Mouse (Mus musculus): ENCODE data around the gene Myh2.
A peak's percentile ranks its signal among the peaks of the same experiment; 100 is the strongest.

The Myh2 gene

GRCm38 (mm10) chr11:67153123-67153522 lies 17.7 kb upstream of the Myh2 start:
- peak in 1 of 2 experiments; percentile 6 for DNase-seq

DNA sequence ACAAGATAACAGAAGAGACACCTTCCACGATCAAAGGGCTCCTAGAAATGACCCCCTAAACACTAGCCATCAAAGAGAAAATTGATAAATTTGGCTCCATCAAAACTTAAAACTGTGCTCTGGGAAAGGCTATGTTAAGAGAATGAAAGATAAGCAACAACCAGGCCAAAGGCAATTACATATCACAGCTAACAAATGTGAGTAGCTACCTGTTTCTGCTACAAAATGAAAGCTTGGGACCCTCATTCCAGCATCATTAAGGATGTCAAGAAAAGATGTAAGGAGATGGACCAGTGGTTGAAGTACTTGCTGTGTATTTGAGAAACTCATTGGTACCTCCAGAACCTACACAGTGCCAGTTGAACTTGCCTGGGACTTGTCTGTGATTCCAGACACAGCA lies 17.0 kb upstream of the Myh2 start:
- no peak for DNase-seq

DNA sequence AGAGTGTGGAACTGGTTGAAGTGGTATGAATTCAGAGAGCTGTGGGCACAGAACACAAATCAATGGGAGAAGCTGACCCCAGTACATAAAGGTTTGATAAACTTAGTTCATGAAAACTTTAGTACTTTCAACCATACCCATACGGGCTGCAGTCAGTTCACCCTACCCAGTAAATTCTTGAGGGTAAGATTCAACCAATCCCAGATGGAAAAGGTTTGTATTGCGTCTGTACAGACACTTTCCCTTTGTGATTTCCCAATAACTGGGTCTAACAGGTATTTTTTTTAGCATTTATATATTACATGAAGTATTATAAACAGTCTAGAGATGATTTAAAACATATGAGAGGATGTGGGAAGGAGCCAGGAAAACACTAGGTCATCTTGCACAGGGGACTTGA lies 15.2 kb upstream of the Myh2 start:
- no peak for DNase-seq

GRCm38 (mm10) chr11:67160131-67160530 lies 10.7 kb upstream of the Myh2 start:
- no peak for DNase-seq

GRCm38 (mm10) chr11:67163701-67164100 lies 7.1 kb upstream of the Myh2 start:
- no peak for DNase-seq

DNA sequence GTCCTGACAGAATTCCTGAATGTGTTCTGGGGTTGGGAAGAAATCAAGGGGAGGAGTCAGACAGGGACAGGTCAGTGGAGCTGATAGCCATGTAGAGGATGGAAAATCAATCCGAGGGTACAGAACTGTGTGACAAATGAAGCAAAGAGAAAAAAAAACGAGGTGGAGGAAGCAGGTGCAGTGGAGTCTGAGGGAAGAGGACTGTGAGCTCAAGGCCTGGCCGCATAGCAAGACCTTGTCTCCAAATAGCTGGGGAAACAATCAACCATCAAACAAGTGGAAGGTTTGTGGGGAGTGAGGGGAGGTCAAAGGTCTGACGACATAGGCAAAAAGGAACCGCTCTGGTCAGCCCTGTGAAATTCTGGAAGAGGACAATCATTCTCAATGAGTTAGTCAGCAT lies 6.0 kb upstream of the Myh2 start:
- no peak for DNase-seq

GRCm38 (mm10) chr11:67169301-67169700 lies 1.5 kb upstream of the Myh2 start:
- DNase-seq = no peak

DNA sequence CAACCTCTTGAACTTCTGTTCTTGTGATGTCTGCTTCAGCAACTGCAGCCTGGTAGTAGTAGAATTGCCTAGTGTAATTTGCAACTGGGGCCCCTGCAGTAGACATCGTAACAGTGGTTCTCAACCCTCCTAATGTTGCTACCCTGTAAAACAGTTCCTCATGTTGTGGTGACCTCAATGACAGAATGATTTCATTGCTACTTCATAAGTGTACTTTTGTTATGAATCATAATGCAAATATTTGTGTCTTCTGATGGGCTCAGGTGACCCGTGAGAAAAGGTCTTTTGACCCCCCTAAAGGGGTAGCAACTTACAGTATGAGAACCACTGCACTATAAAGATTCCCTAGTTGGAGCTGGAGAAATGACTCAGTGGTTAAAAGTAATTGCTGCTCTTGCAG lies 1.6 kb downstream of the Myh2 start:
- no peak for DNase-seq

DNA sequence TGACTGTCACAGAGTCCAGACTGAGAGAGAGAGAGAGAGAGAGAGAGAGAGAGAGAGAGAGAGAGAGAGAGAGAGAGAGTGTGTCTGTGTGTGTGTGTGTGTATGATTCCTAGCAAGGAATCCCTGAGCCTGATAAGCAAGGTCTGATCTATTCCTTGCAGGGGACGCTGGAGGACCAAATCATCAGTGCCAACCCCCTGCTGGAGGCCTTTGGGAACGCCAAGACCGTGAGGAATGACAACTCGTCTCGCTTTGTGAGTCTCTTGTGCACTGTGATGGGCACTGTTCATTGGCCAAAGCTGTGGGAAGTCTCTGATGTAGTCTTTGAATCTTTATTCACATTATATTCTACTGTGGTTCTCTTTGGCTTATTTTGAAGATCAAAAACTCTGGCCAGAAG lies 5.5 kb downstream of the Myh2 start:
- no peak for DNase-seq

GRCm38 (mm10) chr11:67190316-67190715 lies 19.5 kb downstream of the Myh2 start:
- DNase-seq = no peak

GRCm38 (mm10) chr11:67190814-67191213 lies 20.0 kb downstream of the Myh2 start:
- DNase-seq = no peak

DNA sequence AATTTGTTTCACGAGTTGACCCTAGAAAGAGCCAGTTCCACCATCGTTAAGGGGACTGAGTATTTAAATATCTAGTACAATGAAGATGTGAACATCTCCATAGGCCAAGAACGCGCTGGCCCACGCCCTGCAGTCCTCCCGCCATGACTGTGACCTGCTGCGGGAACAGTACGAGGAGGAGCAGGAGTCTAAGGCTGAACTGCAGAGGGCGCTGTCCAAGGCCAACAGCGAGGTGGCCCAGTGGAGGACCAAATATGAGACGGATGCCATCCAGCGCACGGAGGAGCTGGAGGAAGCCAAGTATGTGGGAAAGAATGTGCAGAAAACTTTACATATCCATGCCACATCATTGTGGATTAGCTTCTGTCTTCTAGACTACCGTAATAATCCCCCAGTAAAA lies 20.7 kb downstream of the Myh2 start:
- no peak for DNase-seq

DNA sequence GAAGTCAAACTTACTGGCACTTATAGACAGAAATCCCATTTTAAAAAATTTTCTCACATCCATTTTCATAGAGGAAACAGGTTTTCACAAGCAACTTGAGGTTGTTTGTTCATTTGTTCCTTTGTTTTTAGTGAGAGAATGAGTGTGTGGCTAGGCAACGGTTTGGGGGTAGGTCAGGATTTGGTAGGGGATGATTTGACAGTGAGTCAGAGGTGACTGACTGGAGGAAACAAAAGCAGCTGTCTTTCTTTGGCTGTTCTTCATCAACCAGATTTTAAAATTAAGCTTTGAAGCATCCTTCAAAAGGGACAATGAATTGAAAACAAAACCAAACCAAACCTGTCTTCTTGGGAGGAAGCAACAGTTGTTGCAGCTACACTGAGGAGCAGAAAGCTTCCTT lies 28.5 kb downstream of the Myh2 start:
- no peak for DNase-seq

DNA sequence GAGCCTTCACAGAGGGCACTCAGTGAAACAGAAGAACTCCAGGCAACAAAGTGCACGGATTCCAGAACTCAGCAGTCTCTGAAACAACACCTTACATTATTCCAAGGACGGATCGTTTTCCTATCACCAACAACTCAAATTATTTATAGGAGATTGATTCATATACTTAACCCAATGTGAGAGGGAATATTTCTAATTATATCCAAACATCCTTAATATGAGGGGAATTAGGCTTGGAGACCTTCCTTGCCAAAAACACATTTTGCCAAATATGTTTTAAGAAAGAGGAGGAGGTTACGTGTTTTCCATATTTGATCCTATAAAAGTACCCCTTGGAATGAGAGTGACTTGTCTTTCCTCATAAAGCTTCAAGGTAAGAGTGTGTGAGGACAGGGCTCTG lies 28.9 kb downstream of the Myh2 start, which contains the start of gene Myh1:
Myh1 (plus strand) TSS at position 301 of the 400 bp plus-strand sequence.
- no peak for DNase-seq

DNA sequence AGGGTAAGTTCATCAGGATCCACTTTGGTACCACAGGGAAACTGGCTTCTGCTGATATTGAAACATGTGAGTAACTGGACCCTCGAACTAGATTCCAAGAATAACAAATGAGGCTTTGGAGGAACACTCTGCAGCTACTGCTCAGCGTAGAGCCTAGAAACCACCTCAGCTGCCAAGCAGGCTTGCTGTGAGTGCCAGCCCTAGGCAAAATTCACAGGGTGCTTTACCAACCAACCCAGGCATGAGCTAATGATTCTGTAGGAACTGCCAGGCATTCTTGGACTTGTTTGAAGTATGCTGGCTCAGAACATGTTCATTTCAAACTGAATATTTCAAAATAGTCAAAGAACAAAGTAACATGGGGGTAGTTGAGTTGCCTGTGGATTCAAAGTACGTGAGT lies 33.9 kb downstream of the Myh2 start:
- DNase-seq = peak in 1 of 2 experiments; percentile 28

GRCm38 (mm10) chr11:67221803-67222202 lies 51.0 kb downstream of the Myh2 start:
- DNase-seq = no peak

DNA sequence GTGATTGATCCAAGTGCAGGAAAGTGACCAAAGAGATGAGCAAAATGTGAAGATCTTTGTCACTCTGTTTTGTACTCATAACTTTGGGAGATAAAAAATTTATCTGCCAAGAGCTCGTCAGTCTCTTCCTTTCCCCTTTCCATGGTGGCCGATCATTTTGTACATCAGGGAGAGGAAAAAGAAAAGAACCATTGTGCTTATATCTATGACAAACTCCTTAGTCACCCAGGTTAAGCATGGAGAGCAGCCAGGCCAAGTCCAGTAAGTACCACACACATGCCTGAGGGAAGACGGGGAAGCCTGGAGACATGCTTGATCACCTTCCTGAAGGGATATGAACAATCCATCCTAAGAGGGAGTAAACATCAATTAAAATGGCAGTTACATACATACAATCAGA lies 53.6 kb downstream of the Myh2 start:
- DNase-seq = no peak

GRCm38 (mm10) chr11:67228731-67229130 lies 57.9 kb downstream of the Myh2 start:
- DNase-seq = no peak

GRCm38 (mm10) chr11:67229166-67229565 lies 58.3 kb downstream of the Myh2 start:
- no peak for DNase-seq

- no peak for DNase-seq
Observed at GRCm38 (mm10) chr11:67229946-67230345, 59.1 kb downstream of the Myh2 start.

GRCm38 (mm10) chr11:67235639-67236358 lies 65.0 kb downstream of the Myh2 start:
- DNase-seq = peak; percentile 2 to 20

GRCm38 (mm10) chr11:67236799-67237198 lies 66.0 kb downstream of the Myh2 start:
- DNase-seq = no peak

DNA sequence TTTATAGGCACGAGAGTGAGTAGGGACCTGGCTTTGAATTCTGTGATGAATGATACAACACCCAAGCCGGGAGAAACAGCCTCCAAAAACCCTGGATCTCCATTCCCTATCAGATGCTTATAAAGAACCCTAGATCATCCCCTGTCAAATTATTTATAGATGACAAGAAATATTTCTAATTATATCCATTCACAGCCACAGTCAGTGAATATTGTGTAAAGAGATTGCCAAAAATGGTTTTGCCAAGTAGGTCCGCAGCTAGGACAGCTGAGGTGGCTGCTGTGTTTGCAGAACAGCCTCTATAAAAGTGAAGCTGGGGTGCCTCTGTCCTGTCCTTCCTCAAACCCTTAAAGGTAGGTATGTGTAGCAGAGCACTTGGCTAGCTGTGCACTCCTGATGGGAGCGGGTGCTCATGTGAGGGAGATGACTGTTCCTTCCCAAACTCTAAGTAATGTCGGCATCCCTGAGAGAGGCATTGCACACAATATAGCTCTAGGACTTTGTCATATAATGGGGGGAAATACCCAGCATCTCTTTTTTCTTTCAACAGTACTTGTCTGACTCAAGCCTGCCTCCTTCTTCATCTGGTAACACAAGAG lies 66.8 kb downstream of the Myh2 start, which contains the start of gene Myh4:
Myh4 (plus strand) TSS at position 549 of the 599 bp plus-strand sequence.
- DNase-seq = no peak

GRCm38 (mm10) chr11:67241051-67241450 lies 70.2 kb downstream of the Myh2 start:
- DNase-seq = no peak
